Mouse (Mus musculus) spleen, adult 2 months (tissue): ENCODE results near the gene Pnliprp2. TPM values are rescaled to one million over a fixed set of nuclear protein-coding genes. Genes with fewer than 3 reads are reported as not detected.
A peak's percentile ranks its signal among the peaks of the same experiment; 100 is the strongest.

Source experiments
- DNase-seq, 2 experiments: peaks; one replicate each; pipeline versions ENCODE4 v3.0.0 to v3.0.0-alpha.2; 2012 to 2021; ENCODE audit warnings: low spot score in 2 of 2, low read depth in 1 of 2
- H3K27ac ChIP-seq: fragments of 200-500 bp; 2 replicates; pipeline ENCODE4 v1.5.1; 2012; ENCODE audit warnings: low read length, inconsistent platforms; ENCODE audit not compliant: insufficient read depth
- H3K27me3 ChIP-seq: fragments of 200-500 bp; 2 replicates; pipeline ENCODE4 v1.6.1; 2012; ENCODE audit warnings: mild to moderate bottlenecking, moderate library complexity, low read length, inconsistent platforms; ENCODE audit not compliant: control insufficient read depth, insufficient read depth
- H3K36me3 ChIP-seq: fragments of 200-500 bp; 2 replicates; pipeline ENCODE4 v1.6.1; 2012; ENCODE audit warnings: mild to moderate bottlenecking, low read length, inconsistent platforms; ENCODE audit not compliant: control insufficient read depth, insufficient read depth
- H3K4me1 ChIP-seq: fragments of 200-500 bp; 2 replicates; pipeline ENCODE4 v1.6.1; 2011; ENCODE audit warnings: inconsistent platforms; ENCODE audit not compliant: control insufficient read depth, insufficient read depth, insufficient read length
- H3K4me3 ChIP-seq: fragments of 200-500 bp; 2 replicates; pipeline ENCODE4 v1.5.1; 2011; ENCODE audit warnings: mild to moderate bottlenecking, inconsistent platforms; ENCODE audit not compliant: insufficient read depth, insufficient read length; ENCODE audit errors: extremely low read depth
- CTCF ChIP-seq: fragments of 200-500 bp; IDR thresholded peaks from 2 replicates; pipeline ENCODE4 v1.5.1; 2011; ENCODE audit warnings: mild to moderate bottlenecking, inconsistent platforms; ENCODE audit not compliant: insufficient read depth, insufficient read length, insufficient replicate concordance; ENCODE audit errors: extremely low read depth
- POLR2A ChIP-seq: fragments of 200-500 bp; IDR thresholded peaks from 2 replicates; pipeline ENCODE4 v1.6.1; 2011; ENCODE audit warnings: low read depth, low read length, inconsistent platforms
- WGBS: fragments of 180-500 bp; shearing (Covaris S2); methylation state at CpG from one replicate; pipeline ENCODE4 v1.1.7; 2018; 5-methylcytosine and 5-hydroxymethylcytosine counted together
- polyA plus RNA-seq: library from polyadenylated mRNA; depleted of rRNA; stranded (reverse); fragments of >200 nt; gene quantifications from 2 replicates; pipeline ENCODE4 v1.2.3, GENCODE M21; 2012

The Pnliprp2 gene
- polyA plus RNA-seq, 1 experiment = 62.1 TPM

- 30% methylated on average over 6 of the region's 6 CpGs for WGBS
- DNase-seq = no peak
- Histone ChIP-seq H3K4me3 (no peak overlapping the region), H3K27ac (no peak overlapping the region), H3K27me3 (no peaks in the 10 kb centered on the region), H3K36me3 (no peaks in the 10 kb centered on the region), H3K4me1 (no peaks in the 10 kb centered on the region)
- no peak for TF ChIP-seq CTCF
- no peak for TF ChIP-seq POLR2A
Measured at GRCm38 (mm10) chr19:58762316-58762715, 2.8 kb downstream of the Pnliprp2 start.

DNA sequence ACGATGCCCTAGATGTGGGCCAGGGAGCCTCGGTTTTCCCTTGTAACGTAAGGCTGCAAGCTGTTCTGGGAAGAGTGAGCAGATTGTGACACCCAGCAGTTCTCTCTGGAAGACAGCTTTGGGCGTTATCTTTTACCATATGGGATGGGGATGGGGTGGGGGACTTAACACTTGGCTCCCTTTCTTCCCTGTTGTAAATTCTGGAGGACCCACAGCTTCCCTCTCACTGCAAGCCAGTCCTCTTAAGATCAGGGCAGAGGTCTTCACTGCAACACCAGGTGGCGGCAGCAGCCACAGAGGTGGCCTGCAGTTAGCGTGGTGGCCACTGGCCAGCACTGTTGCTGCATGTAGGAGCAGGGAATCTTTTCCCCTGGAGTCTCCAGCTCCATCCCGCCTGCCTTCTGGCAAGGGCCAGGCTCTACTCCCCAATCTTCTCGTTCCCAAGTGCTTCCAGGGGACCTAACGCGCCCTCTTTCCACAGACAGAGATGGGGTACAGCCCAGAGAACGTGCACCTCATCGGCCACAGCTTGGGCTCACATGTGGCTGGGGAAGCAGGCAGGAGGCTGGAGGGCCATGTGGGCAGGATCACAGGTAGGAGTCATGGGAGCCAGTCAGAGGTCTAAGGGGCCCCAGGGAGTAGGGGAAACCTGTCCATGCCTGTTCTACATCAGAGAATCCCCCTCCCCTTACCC, 3.5 kb downstream of the Pnliprp2 start:
- Histone ChIP-seq H3K4me3 (no peak overlapping the region), H3K27ac (no peak overlapping the region), H3K36me3 (no peaks in the 10 kb centered on the region), H3K27me3 (no peaks in the 10 kb centered on the region), H3K4me1 (no peaks in the 10 kb centered on the region)
- 25% methylated on average over 12 of the region's 12 CpGs for WGBS
- no peak for DNase-seq
- TF ChIP-seq POLR2A (no peak), CTCF (0 out of 2 replicates have a peak, but pooled peaks have one; percentile 4)

DNA sequence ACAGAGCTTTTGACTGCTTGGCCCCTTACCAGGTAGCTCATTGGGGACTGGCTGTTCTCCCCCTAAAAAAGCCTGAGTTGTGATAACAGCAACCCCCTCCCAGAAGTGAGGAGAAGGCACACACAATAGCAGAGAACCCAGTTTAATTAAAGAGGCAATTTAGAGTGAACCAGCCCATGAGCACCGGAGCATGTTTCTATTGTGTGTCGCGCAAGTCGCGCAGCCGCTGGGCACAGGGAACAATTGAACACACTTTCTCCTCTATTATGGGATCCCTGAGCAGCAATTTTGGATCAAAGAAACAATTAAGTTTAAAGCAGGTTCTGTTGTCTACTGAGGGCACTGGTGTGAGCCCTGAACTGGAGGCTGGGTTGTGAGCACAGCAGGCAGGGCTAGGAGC, 7.8 kb downstream of the Pnliprp2 start:
- Histone ChIP-seq H3K4me1 (no peaks in the 10 kb centered on the region), H3K27ac (no peak overlapping the region), H3K36me3 (no peaks in the 10 kb centered on the region), H3K27me3 (no peaks in the 10 kb centered on the region), H3K4me3 (no peak overlapping the region)
- no peak for DNase-seq
- TF ChIP-seq POLR2A = no peak
- TF ChIP-seq CTCF = no peak
- 95% methylated on average over 6 of the region's 6 CpGs for WGBS

- Histone ChIP-seq H3K4me3 (no peak overlapping the region), H3K36me3 (no peaks in the 10 kb centered on the region), H3K4me1 (no peaks in the 10 kb centered on the region), H3K27me3 (no peaks in the 10 kb centered on the region), H3K27ac (no peak overlapping the region)
- 76% methylated on average over 5 of the region's 5 CpGs for WGBS
- no peak for DNase-seq
- no peak for TF ChIP-seq CTCF
- TF ChIP-seq POLR2A = no peak
Measured at GRCm38 (mm10) chr19:58776461-58776860, 16.9 kb downstream of the Pnliprp2 start.

DNA sequence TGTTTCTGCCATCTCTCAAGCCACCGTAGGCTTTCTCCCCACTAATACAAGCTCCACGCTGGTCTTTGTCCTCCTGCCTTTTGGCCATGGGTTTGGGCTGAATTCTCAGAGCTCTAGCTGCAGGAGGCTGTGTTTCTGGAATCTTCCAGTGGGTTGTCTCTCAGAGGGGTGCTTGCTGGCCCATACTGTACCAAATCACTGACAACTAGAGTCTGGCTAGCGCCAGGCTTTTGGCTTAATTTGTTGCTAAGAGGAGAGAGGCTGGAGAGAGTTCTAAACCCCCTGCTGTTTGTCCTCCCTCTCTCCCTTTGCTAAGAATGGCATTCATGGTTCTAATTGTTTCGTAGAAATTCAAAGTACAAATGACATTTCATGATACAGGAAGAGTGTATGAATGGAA, 22.0 kb downstream of the Pnliprp2 start:
- H3K27ac ChIP-seq = no peak overlapping the region
- H3K4me3 ChIP-seq = no peak overlapping the region
- H3K36me3 ChIP-seq = no peaks in the 10 kb centered on the region
- DNase-seq = no peak
- WGBS = 81% methylated on average over 4 of the region's 4 CpGs
- no peaks in the 10 kb centered on the region for H3K27me3 ChIP-seq
- no peaks in the 10 kb centered on the region for H3K4me1 ChIP-seq
- TF ChIP-seq POLR2A (no peak), CTCF (no peak)

DNA sequence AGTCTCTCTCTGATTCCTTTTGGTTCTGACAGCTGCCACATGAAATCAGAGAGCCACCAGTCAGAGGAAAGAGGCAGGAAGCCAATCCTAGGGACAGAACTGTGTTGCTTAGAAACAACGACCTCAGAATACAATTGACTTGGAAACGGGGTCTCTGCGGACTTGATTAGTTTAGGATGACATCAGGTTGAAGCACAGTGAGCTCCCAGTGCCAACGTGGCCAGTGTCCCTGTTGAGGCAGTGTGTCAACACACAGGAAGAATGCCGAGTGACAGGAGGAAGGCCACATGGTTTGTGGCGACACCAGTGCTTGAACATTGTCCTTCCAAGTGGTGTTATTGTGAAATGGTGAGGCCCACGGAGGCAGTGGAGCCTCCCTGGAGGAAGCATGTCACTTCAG, 24.4 kb downstream of the Pnliprp2 start:
- Histone ChIP-seq H3K27ac (no peak overlapping the region), H3K4me1 (no peaks in the 10 kb centered on the region), H3K4me3 (no peak overlapping the region), H3K36me3 (no peaks in the 10 kb centered on the region), H3K27me3 (no peaks in the 10 kb centered on the region)
- 29% methylated on average over 7 of the region's 7 CpGs for WGBS
- TF ChIP-seq CTCF = no peak
- TF ChIP-seq POLR2A = no peak
- no peak for DNase-seq

DNA sequence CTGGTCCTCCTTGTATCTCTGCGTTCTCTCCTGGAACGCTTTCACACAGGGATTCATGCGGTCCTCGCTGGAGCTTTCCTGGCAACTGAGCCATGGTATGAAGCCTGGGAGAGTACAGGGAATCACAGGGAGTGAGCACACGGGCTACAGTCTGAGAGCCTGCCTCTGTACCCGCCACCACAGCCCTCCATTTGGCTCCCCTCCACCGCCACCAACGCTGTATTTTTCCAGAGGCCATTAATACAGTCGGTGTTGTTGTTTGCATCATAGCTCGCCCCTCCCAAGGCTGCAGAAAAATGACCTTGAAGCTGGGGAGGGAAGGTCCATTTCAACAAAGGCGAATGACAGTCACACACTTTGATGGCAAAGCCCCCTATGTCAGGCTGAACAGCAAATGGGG, 29.7 kb downstream of the Pnliprp2 start:
- H3K36me3 ChIP-seq = no peaks in the 10 kb centered on the region
- no peaks in the 10 kb centered on the region for H3K27me3 ChIP-seq
- no peaks in the 10 kb centered on the region for H3K4me1 ChIP-seq
- no peak for DNase-seq
- H3K27ac ChIP-seq = no peak overlapping the region
- H3K4me3 ChIP-seq = no peak overlapping the region
- WGBS = 86% methylated on average over 11 of the region's 11 CpGs
- TF ChIP-seq POLR2A (no peak), CTCF (no peak)
